Mouse (Mus musculus) C2C12 (cell line): Measurements from ENCODE around the gene Dst. TPM values are rescaled to one million over a fixed set of nuclear protein-coding genes. Genes with fewer than 3 reads are reported as not detected.

Experiments used
- H3K27me3 ChIP-seq: one replicate; pipeline ENCODE4 v1.6.1; 2011; ENCODE audit not compliant: control insufficient read depth, insufficient read depth, insufficient read length
- H3K36me3 ChIP-seq: one replicate; pipeline ENCODE4 v1.6.1; 2011; ENCODE audit not compliant: control insufficient read depth, insufficient read depth
- H3K4me3 ChIP-seq: one replicate; pipeline ENCODE4 v1.5.1; 2011; ENCODE audit warnings: mild to moderate bottlenecking, control low read depth; ENCODE audit not compliant: poor library complexity, insufficient read depth, severe bottlenecking
- H3K79me2 ChIP-seq: one replicate; pipeline ENCODE4 v1.6.1; 2011; ENCODE audit not compliant: control insufficient read depth, insufficient read depth
- H3K79me3 ChIP-seq: one replicate; pipeline ENCODE4 v1.6.1; 2011; ENCODE audit warnings: low read depth, control low read depth
- H3ac ChIP-seq: one replicate; pipeline ENCODE3; 2011; ENCODE audit warnings: low read depth; ENCODE audit not compliant: control insufficient read depth, insufficient read length
- CEBPB ChIP-seq: IDR thresholded peaks from one replicate; pipeline ENCODE4 v1.6.1; 2011; ENCODE audit warnings: low read depth, mild to moderate bottlenecking, control low read depth, moderate library complexity
- CTCF ChIP-seq: IDR thresholded peaks from one replicate; pipeline ENCODE4 v1.5.1; 2011; ENCODE audit not compliant: control insufficient read depth, insufficient read depth, insufficient read length
- FOSL1 ChIP-seq: IDR thresholded peaks from one replicate; pipeline ENCODE4 v1.8.0; 2011; ENCODE audit warnings: mild to moderate bottlenecking, low read length; ENCODE audit not compliant: poor library complexity, insufficient read depth, severe bottlenecking
- MAX ChIP-seq: IDR thresholded peaks from one replicate; pipeline ENCODE4 v1.6.1; 2011; ENCODE audit warnings: mild to moderate bottlenecking, control low read depth
- MYOD1 ChIP-seq: IDR thresholded peaks from one replicate; pipeline ENCODE4 v1.6.1; 2011; ENCODE audit warnings: low read depth; ENCODE audit not compliant: control insufficient read depth, insufficient read length
- MYOG ChIP-seq: IDR thresholded peaks from one replicate; pipeline ENCODE4 v1.6.1; 2011; ENCODE audit not compliant: control insufficient read depth, insufficient read length; ENCODE audit errors: extremely low read depth
- USF1 ChIP-seq: IDR thresholded peaks from one replicate; pipeline ENCODE4 v1.6.1; 2011; ENCODE audit warnings: low read depth, mild to moderate bottlenecking, control low read depth, moderate library complexity
- polyA plus RNA-seq: library from polyadenylated mRNA; unstranded; fragments of >200 nt; fragmentation: generic; extraction: Trizol; gene quantifications from one replicate; pipeline ENCODE4 v1.2.1, GENCODE M21; 2012; ENCODE audit warnings: missing spikeins

Gene Dst
- polyA plus RNA-seq, 1 experiment: 26.5 TPM

DNA sequence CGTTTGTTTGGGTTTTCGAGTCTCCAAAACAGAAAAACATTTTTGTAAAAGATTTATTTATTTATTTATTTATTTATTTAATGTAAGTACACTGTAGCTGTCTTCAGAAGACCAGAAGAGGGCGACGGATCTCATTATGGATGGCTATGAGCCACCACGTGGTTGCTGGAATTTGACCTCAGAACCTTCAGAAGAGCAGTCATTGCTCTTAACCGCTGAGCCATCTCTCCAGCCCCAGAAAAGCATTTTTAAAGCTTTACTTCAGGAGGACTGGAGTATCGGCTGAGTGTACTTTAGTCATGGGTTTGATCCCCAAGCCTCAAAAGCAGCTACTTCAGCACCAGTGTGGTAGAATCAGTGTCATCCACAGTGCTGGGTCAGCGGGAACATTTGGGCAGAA, 266.9 kb downstream of the Dst start:
- peaks cover 85% of the 10 kb centered on the region for H3K36me3 ChIP-seq
- H3ac ChIP-seq: no peak overlapping the region
- no peak for TF ChIP-seq CEBPB
- no peak for TF ChIP-seq MYOD1
- TF ChIP-seq FOSL1: no peak
- TF ChIP-seq MAX: no peak
- TF ChIP-seq USF1: no peak
- TF ChIP-seq MYOG: no peak
- no peak for TF ChIP-seq CTCF
- H3K79me2 ChIP-seq: no peaks in the 10 kb centered on the region
- H3K27me3 ChIP-seq: no peaks in the 10 kb centered on the region
- no peak overlapping the region for H3K4me3 ChIP-seq
- H3K79me3 ChIP-seq: no peaks in the 10 kb centered on the region

DNA sequence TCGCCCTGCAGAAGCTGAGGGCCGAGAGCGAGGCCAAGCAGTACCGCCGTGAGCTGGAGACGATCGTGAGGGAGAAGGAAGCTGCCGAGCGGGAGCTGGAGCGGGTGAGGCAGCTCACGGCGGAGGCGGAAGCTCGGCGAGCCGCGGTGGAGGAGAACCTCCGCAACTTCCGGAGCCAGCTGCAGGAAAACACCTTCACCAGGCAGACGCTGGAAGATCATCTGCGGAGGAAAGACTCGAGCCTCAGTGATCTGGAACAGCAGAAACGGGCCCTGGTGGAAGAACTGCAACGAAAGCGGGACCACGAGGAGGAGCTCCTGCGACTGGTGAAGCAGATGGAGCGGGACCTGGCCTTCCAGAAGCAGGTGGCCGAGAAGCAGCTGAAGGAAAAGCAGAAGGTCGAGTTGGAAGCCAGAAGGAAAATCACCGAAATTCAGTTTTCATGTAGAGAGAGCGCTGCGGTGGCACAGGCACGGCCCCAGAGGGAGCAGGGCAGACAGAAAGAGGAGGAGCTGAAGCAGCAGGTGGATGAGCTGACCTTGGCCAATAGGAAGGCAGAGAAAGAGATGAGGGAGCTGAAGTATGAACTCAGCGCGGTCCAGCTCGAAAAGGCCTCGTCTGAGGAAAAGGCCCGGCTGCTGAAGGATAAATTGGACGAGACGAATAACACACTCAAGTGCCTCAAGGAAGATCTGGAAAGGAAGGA, 270.1 kb downstream of the Dst start:
- no peaks in the 10 kb centered on the region for H3K79me2 ChIP-seq
- no peaks in the 10 kb centered on the region for H3K27me3 ChIP-seq
- no peak overlapping the region for H3ac ChIP-seq
- TF ChIP-seq CTCF (no peak), USF1 (no peak), MYOD1 (no peak), MYOG (no peak), CEBPB (no peak), FOSL1 (no peak), MAX (no peak)
- H3K4me3 ChIP-seq: no peak overlapping the region
- no peaks in the 10 kb centered on the region for H3K79me3 ChIP-seq
- peaks cover 90% of the 10 kb centered on the region for H3K36me3 ChIP-seq

GRCm38 (mm10) chr1:34179756-34180155, 271.7 kb downstream of the Dst start:
- Histone ChIP-seq H3K79me2 (no peaks in the 10 kb centered on the region), H3K79me3 (no peaks in the 10 kb centered on the region), H3ac (no peak overlapping the region), H3K4me3 (no peak overlapping the region), H3K36me3 (peaks cover 75% of the 10 kb centered on the region), H3K27me3 (no peaks in the 10 kb centered on the region)
- no peak for TF ChIP-seq CEBPB
- no peak for TF ChIP-seq FOSL1
- no peak for TF ChIP-seq MYOG
- TF ChIP-seq MAX: no peak
- TF ChIP-seq CTCF: no peak
- TF ChIP-seq USF1: no peak
- no peak for TF ChIP-seq MYOD1

- no peak overlapping the region for H3ac ChIP-seq
- H3K79me2 ChIP-seq: no peaks in the 10 kb centered on the region
- H3K4me3 ChIP-seq: no peak overlapping the region
- no peaks in the 10 kb centered on the region for H3K79me3 ChIP-seq
- H3K36me3 ChIP-seq: peaks cover 53% of the 10 kb centered on the region
- H3K27me3 ChIP-seq: no peaks in the 10 kb centered on the region
- TF ChIP-seq MYOG: no peak
- no peak for TF ChIP-seq FOSL1
- TF ChIP-seq CTCF: no peak
- TF ChIP-seq USF1: no peak
- TF ChIP-seq MAX: no peak
- TF ChIP-seq CEBPB: no peak
- TF ChIP-seq MYOD1: no peak
Observed at GRCm38 (mm10) chr1:34182406-34183249, 274.6 kb downstream of the Dst start.

- Histone ChIP-seq H3K36me3 (peaks cover 52% of the 10 kb centered on the region), H3K79me2 (no peaks in the 10 kb centered on the region), H3ac (no peak overlapping the region), H3K79me3 (no peaks in the 10 kb centered on the region), H3K4me3 (no peak overlapping the region), H3K27me3 (no peaks in the 10 kb centered on the region)
- no peak for TF ChIP-seq MAX
- no peak for TF ChIP-seq FOSL1
- TF ChIP-seq CEBPB: no peak
- no peak for TF ChIP-seq USF1
- no peak for TF ChIP-seq MYOD1
- TF ChIP-seq MYOG: no peak
Observed at GRCm38 (mm10) chr1:34183250-34183926, 275.4 kb downstream of the Dst start.
